Mouse (Mus musculus): ENCODE results near the gene Mepce.

DNA sequence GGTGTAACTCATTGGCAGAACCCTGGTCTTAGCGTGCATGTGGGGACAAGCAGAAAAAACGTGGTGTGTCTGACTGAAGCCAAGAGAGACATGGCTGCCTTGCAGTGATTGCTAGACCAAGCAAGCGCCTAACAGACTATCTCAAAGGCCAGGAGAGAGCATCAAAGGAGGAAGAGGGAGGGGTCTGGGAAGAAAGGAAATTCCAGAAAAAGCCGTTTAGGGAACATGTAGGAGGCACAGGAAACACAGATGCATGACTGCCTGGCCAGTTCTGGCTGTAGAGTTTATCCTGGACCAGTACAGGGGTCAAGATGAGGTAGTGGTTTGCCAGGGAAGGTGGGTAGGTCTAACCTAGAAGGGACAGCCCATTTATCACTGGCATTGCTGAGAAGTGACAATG, 46.0 kb upstream of the Mepce start:
- TF ChIP-seq CTCF (IDR thresholded peaks at IDR 0.05) (no peak), EP300 (IDR thresholded peaks at IDR 0.05) (no peak)

Measured in lung, postnatal 0 days (tissue).